Mouse (Mus musculus): ENCODE measurements at regions not wholly inside any gene's neighbourhood (a gene's known extent, or its start where the extent isn't known, plus 50 kb on each side); places are given as distances from the start of the nearest gene placed in this dataset.

GRCm38 (mm10) chr3:150427965-150428364, 1009.7 kb upstream of the Adgrl4 start:
- DNase-seq: no peak

- DNase-seq: no peak
These were observed 1006.4 kb upstream of the Adgrl4 start for GRCm38 (mm10) chr3:150431291-150431690.

GRCm38 (mm10) chr3:150435199-150435598, 1002.5 kb upstream of the Adgrl4 start:
- peak; percentile 4 to 5 for DNase-seq

GRCm38 (mm10) chr3:150435818-150436607, 1001.7 kb upstream of the Adgrl4 start:
- no peak for DNase-seq

All from kidney, adult 8-10 months (tissue).